Mouse (Mus musculus): ENCODE results near the gene Dcaf4.

The Dcaf4 gene

GRCm38 (mm10) chr12:83520311-83520890 is at the start of gene Dcaf4:
Gene Dcaf4, plus strand, starts transcription at chr12:83520466.
- peak; percentile 98 to 99 for DNase-seq (ENCODE audit: low spot score in 2 of 2)

DNA sequence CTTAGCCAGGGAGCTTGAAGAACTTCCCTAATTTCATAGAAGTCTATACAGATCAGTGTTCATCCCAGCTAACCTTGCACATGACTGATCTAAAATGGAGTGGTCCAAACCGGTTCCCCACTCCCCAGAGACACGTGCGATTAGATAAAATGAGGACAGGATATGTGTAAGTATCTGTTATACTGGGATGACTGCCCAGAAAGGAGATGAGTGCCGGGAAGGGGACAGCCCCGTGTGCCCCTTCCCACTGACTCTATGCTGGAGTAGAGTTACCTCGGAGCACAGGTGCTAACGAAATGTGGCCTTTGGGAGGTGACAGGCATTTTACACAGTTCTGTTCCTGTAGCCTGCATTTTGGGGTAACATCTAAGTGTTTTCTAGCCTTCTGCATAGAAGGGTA is 48.5 kb upstream of the Dcaf4 start:
- DNase-seq (ENCODE audit: low spot score in 2 of 2) = no peak

DNA sequence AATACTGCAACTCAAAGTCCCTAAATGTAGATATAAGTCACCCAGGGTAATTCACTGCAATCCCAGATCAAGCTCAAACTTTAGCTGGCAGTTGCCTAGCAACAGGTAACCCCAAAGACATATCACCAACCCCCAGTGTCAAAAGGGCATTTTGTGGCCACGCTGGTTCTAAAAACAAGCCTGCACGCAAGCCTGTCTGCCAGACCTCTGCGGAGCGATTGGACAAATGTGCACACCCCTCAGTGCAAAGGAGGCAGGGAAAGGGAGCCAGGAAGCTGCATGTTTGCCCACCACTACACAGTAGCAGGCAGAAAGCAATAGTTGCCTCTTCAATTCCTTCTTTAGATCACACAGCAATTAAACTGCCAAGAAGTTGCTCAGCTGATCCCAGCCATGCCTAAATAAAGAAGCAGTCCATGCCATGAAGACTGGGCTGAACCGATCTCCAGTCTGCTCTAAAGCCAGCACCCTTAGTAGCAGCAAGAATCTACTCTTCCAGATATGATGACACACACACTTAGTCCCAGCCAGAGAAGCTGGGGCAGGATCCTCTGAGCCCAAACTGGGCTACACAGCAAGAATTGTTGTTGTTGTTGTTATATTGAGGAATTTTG is 46.2 kb upstream of the Dcaf4 start:
- no peak for DNase-seq (ENCODE audit: low spot score in 2 of 2)

DNA sequence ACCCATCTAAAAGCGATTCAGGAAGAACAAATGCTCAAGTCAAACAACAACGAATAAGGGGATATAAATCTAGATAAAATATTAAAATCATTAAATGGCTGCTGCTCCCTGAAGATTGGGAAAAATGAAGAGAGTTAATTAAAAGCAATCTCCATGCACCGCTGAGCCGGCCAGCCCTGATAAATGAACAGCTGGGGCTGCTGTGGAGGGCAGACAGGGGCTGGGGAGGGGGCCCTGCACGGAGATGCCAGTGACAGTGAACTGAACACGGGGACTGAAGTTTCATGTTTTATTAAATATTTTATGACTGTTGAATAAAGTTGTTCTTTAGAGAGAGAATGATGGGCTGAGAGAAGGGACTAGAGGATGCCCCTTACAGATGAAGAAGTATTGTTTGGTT is 44.8 kb upstream of the Dcaf4 start:
- DNase-seq (ENCODE audit: low spot score in 2 of 2) = no peak

- DNase-seq (ENCODE audit: low spot score in 2 of 2) = no peak
These were observed 44.0 kb upstream of the Dcaf4 start for GRCm38 (mm10) chr12:83476277-83476676.

DNA sequence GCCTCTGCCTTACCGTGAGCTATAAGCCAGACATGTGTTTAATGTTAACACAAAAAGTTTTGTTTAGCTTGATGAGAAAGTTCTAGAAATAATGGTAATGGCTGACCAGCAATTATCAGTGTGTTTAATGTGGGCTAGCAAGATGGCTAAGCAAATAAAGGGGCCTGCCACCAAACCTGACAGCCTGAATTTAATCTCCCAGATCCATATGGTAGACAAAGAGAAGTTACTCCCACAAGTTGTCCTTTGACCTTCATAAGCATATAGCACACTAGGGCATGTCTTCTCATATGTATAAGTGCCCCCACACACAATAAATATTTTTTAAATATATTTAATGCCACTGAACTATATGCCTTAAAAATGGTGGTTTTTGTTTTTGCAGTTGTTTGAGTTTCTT is 41.1 kb upstream of the Dcaf4 start:
- DNase-seq (ENCODE audit: low spot score in 2 of 2) = no peak

- no peak for DNase-seq (ENCODE audit: low spot score in 2 of 2)
These were observed 40.4 kb upstream of the Dcaf4 start for GRCm38 (mm10) chr12:83479818-83480401.

- no peak for DNase-seq (ENCODE audit: low spot score in 2 of 2)
These were observed 38.8 kb upstream of the Dcaf4 start for GRCm38 (mm10) chr12:83481439-83481838.

- DNase-seq (ENCODE audit: low spot score in 2 of 2) = no peak
These were observed 36.6 kb upstream of the Dcaf4 start for GRCm38 (mm10) chr12:83483653-83484052.

GRCm38 (mm10) chr12:83484855-83485745 is 35.2 kb upstream of the Dcaf4 start:
- peak in 1 of 2 experiments; percentile 21 for DNase-seq (ENCODE audit: low spot score in 2 of 2)

DNA sequence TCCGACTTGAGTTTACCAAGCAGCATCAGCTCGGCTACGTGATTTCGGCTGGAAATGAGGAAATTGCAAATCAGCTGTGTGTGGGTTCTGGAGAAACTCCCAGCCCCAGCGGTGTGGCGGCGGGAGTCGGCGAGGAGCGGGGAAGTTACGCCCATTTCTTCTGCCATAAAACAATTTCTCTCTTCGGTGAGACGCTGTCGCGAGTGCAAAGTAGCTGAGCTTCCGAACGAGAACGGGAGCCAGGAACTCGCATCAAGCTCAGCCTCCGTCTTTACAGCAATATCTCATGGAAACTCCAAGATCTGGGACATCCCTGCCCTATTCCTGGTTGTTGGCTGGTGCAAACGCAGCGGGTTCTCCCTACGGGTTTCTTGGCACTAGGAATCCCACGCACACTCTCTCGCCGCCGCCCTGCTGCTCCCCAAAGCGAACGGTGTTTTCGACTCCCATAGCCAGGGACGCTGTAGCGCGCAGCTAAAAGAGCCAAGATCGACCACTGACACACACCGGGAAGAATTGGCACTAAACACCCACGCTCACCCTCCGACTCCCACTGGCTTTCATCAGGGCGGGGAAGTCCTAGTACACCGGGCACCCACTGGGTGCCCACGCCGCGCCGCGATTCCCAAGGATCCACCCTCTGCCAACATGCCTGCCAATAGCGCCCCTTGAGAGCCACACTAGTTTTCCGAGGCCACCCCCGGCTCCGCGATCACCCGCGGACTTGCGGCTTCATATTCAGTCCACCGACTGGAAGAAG is 34.2 kb upstream of the Dcaf4 start:
- peak; percentile 30 to 69 for DNase-seq (ENCODE audit: low spot score in 2 of 2)

- peak; percentile 60 to 85 for DNase-seq (ENCODE audit: low spot score in 2 of 2)
These were observed 33.4 kb upstream of the Dcaf4 start for GRCm38 (mm10) chr12:83486671-83487461.

GRCm38 (mm10) chr12:83487476-83487991 is 32.7 kb upstream of the Dcaf4 start, which contains the start of gene Dpf3:
Gene Dpf3, minus strand, starts transcription at chr12:83487716.
- peak; percentile 100 for DNase-seq (ENCODE audit: low spot score in 2 of 2)

GRCm38 (mm10) chr12:83488211-83488941 is 31.9 kb upstream of the Dcaf4 start:
- peak; percentile 20 to 64 for DNase-seq (ENCODE audit: low spot score in 2 of 2)

DNA sequence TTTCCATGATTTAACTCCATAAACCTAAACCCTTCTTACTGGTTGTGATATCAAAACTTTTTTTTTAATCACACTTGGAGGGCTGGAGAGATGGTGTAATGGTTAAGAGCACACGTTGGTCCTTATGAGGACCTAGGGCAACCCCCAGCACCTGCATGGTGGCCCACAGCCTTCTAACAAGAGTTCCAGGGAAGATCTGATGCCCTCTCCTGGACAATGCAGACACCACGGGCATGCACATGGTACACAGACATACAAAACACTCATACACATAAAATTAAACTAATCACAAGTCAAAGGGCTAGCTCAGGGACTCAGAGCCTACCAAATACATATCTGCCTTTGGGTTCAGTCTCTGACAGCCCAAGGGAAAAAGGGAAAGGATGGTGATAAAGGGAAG is 30.5 kb upstream of the Dcaf4 start:
- DNase-seq (ENCODE audit: low spot score in 2 of 2) = no peak

GRCm38 (mm10) chr12:83491609-83492008 is 28.7 kb upstream of the Dcaf4 start:
- peak in 1 of 2 experiments; percentile 25 for DNase-seq (ENCODE audit: low spot score in 2 of 2)

DNA sequence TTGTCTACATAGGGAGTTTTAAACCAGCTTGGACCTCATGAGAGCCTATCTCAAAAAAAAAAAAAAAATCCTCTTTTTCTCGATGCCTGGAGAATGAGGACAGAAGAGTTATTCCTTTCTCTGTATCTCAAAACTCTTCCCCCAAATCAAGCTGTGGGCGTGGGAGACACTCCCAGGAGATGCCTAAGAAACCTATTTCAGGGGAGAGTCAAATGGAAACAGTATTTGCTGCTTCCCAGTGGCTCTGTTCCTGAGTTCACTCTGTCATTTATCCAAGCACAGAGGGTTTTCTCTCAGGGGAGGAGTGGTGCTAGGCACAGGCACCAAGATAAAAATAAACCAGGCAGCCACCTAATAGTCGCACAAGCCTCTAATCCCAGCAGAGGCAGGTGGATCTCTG is 27.5 kb upstream of the Dcaf4 start:
- DNase-seq (ENCODE audit: low spot score in 2 of 2) = no peak

DNA sequence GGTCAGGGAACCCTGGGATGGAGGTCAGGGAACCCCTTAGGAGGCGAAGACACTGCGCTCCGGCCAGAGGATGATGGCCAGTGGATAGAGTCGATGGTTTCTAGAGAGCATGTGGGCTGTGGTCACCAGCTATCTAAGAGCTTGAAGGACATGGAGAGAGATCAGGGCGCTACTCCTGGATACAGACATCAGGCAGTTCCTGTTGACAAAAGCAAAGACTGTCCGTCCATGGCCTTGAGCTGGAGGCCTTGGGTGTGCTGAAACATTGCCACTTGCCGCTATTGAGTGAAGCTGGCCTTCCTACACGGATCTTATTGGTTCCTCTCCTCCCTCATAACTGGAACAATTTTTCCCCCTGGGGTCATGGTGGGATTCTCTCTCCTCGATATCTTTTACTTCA is 26.1 kb upstream of the Dcaf4 start:
- no peak for DNase-seq (ENCODE audit: low spot score in 2 of 2)

GRCm38 (mm10) chr12:83495248-83495960 is 24.9 kb upstream of the Dcaf4 start:
- no peak for DNase-seq (ENCODE audit: low spot score in 2 of 2)

All from spleen, postnatal 4 days (tissue).